Mouse (Mus musculus) CH12.LX (cell line): ENCODE data around the gene Frmd8. TPM values are rescaled to one million over a fixed set of nuclear protein-coding genes. Genes with fewer than 3 reads are reported as not detected.

Experiments used
- DNase-seq: peaks from one replicate; pipeline ENCODE4 v3.0.0-alpha.2; 2013; ENCODE audit errors: extremely low read depth
- H3K27ac ChIP-seq: 2 replicates; pipeline ENCODE4 v1.5.1; 2012; ENCODE audit warnings: low read depth, mild to moderate bottlenecking, control low read depth, moderate library complexity; ENCODE audit not compliant: insufficient read depth
- H3K27me3 ChIP-seq: replicated peaks from 2 replicates; pipeline ENCODE3; 2012; ENCODE audit warnings: inconsistent platforms
- H3K36me3 ChIP-seq, 2 experiments: replicated peaks in 1 of 2; 2 replicates each; pipeline versions ENCODE3 to v1.6.1; 2012; ENCODE audit warnings: inconsistent platforms in 1 of 2, low read length in 1 of 2, mild to moderate bottlenecking in 1 of 2, mixed read lengths in 1 of 2, moderate library complexity in 1 of 2; ENCODE audit not compliant: control insufficient read depth in 1 of 2, insufficient read depth in 1 of 2
- H3K4me1 ChIP-seq, 2 experiments: 2 replicates each; pipeline ENCODE4 v1.6.1; 2012; ENCODE audit warnings: inconsistent platforms in 1 of 2, moderate library complexity in 1 of 2; ENCODE audit not compliant: insufficient read depth in 2 of 2, control insufficient read depth in 1 of 2
- H3K4me2 ChIP-seq: 2 replicates; pipeline ENCODE4 v1.6.1; 2012; ENCODE audit warnings: low read depth, mild to moderate bottlenecking, control low read depth; ENCODE audit not compliant: poor library complexity, insufficient read depth, severe bottlenecking
- H3K4me3 ChIP-seq, 3 experiments: fragments of 150-350 bp in 1 of 3; sonication (generic) in 1 of 3; replicated peaks in 1 of 3; 2 replicates each; pipeline versions ENCODE3 to v1.5.1; 2011 to 2012; ENCODE audit warnings: low read depth in 2 of 3, low read length in 2 of 3, mild to moderate bottlenecking in 2 of 3, moderate library complexity in 2 of 3, control low read depth in 1 of 3, improper control_type of control experiment in 1 of 3, inconsistent platforms in 1 of 3, mixed read lengths in 1 of 3; ENCODE audit not compliant: poor library complexity in 1 of 3
- H3K79me2 ChIP-seq: replicated peaks from 2 replicates; pipeline ENCODE4 v1.6.1; 2012; ENCODE audit warnings: mild to moderate bottlenecking, moderate library complexity; ENCODE audit not compliant: control insufficient read depth, poor library complexity, insufficient read depth, severe bottlenecking; ENCODE audit errors: extremely low read depth
- H3K9ac ChIP-seq: 2 replicates; pipeline ENCODE4 v1.6.1; 2012; ENCODE audit warnings: low read depth, mild to moderate bottlenecking, control low read depth, moderate library complexity; ENCODE audit not compliant: insufficient read depth
- H3K9me3 ChIP-seq: replicated peaks from 2 replicates; pipeline ENCODE3; 2012; ENCODE audit warnings: low read length, inconsistent platforms, mixed read lengths
- CHD1 ChIP-seq: IDR thresholded peaks from 2 replicates; pipeline ENCODE4 v1.6.1; 2012; ENCODE audit warnings: low read depth, low read length, improper control_type of control experiment, inconsistent platforms
- E2F4 ChIP-seq: IDR thresholded peaks from 2 replicates; pipeline ENCODE4 v1.6.1; 2011; ENCODE audit warnings: low read depth, low read length, improper control_type of control experiment; ENCODE audit not compliant: insufficient replicate concordance
- HCFC1 ChIP-seq: IDR thresholded peaks from 2 replicates; pipeline ENCODE4 v1.6.1; 2012; ENCODE audit warnings: low read depth, mild to moderate bottlenecking, inconsistent platforms, low read length, improper control_type of control experiment
- JUN ChIP-seq: IDR thresholded peaks from 2 replicates; pipeline ENCODE4 v1.6.1; 2011; ENCODE audit warnings: low read depth, mild to moderate bottlenecking, low read length, improper control_type of control experiment, moderate library complexity; ENCODE audit not compliant: insufficient read depth
- KAT2A ChIP-seq: IDR thresholded peaks from 2 replicates; pipeline ENCODE4 v1.6.1; 2012; ENCODE audit warnings: low read length, improper control_type of control experiment, inconsistent platforms; ENCODE audit not compliant: insufficient replicate concordance
- MAFK ChIP-seq: IDR thresholded peaks from 2 replicates; pipeline ENCODE4 v1.6.1; 2011; ENCODE audit warnings: low read length, improper control_type of control experiment; ENCODE audit not compliant: insufficient replicate concordance
- NELFE ChIP-seq: IDR thresholded peaks from 2 replicates; pipeline ENCODE4 v1.6.1; 2011; ENCODE audit warnings: low read depth, low read length, improper control_type of control experiment
- NRF1 ChIP-seq: IDR thresholded peaks from 2 replicates; pipeline ENCODE4 v1.6.1; 2014; ENCODE audit warnings: low read depth, mild to moderate bottlenecking, inconsistent platforms, low read length, improper control_type of control experiment, moderate library complexity
- POLR2AphosphoS2 ChIP-seq: IDR thresholded peaks from 2 replicates; pipeline ENCODE4 v1.6.1; 2011; ENCODE audit warnings: low read depth, low read length, improper control_type of control experiment
- RCOR1 ChIP-seq: conservative IDR thresholded peaks from 2 replicates; pipeline ENCODE4 v1.6.1; 2012; ENCODE audit warnings: low read depth, mild to moderate bottlenecking, inconsistent platforms, low read length, improper control_type of control experiment
- SMC3 ChIP-seq: IDR thresholded peaks from 2 replicates; pipeline ENCODE4 v1.6.1; 2011; ENCODE audit warnings: low read depth, low read length, improper control_type of control experiment
- USF2 ChIP-seq: conservative IDR thresholded peaks from 2 replicates; pipeline ENCODE4 v1.6.1; 2011; ENCODE audit warnings: low read depth, low read length, improper control_type of control experiment
- ZMIZ1 ChIP-seq: IDR thresholded peaks from 2 replicates; pipeline ENCODE4 v1.6.1; 2012; ENCODE audit warnings: low read depth, mild to moderate bottlenecking, inconsistent platforms, low read length, improper control_type of control experiment
- ZNF384 ChIP-seq: IDR thresholded peaks from 2 replicates; pipeline ENCODE4 v1.6.1; 2012; ENCODE audit warnings: low read depth, low read length, improper control_type of control experiment, inconsistent platforms
- dilution Hi-C: fragments of 300-500 bp; cut with MboI; formaldehyde crosslinking; loops from 2 replicates; pipeline ENCODE4 v1.14.3; 2020; ENCODE audit warnings: low sequenced_read_pairs; ENCODE audit not compliant: extremely low pct_unique_long_range_greater_than_20kb, extremely low pct_ligation_motif_present
- in situ Hi-C: fragments of 300-500 bp; cut with MboI; formaldehyde crosslinking; loops from 3 replicates; pipeline ENCODE4 v1.14.3; 2019; ENCODE audit warnings: low sequenced_read_pairs, low pct_ligation_motif_present, low pct_unique_long_range_greater_than_20kb, mixed read lengths
- polyA plus RNA-seq: library from polyadenylated mRNA; unstranded; fragments of >175 nt; gene quantifications from 2 replicates; pipeline ENCODE4 v1.2.1, GENCODE M21; 2012; ENCODE audit warnings: low read depth; ENCODE audit not compliant: insufficient read length
- total RNA-seq, 2 experiments: library from RNA; depleted of rRNA; stranded (reverse); fragments of 300-350 nt in 1 of 2; fragments of >200 nt in 1 of 2; gene quantifications; 2 replicates each; pipeline ENCODE4 v1.2.3; 2012 to 2014

Gene Frmd8
- total and polyA plus RNA-seq, 3 experiments = 13.5 to 30.7 (median 25.2) TPM

GRCm38 (mm10) chr19:5831224-5831957, 43.7 kb downstream of the Frmd8 start:
- no peaks in the 10 kb centered on the region for H3K27me3 ChIP-seq
- H3K4me3 ChIP-seq = no peak overlapping the region
- TF ChIP-seq USF2 = no peak
- TF ChIP-seq MAFK = no peak
- TF ChIP-seq SMC3 = no peak
- no peak for TF ChIP-seq JUN
- no peak for TF ChIP-seq RCOR1
- no peak for TF ChIP-seq HCFC1
- no peak for TF ChIP-seq POLR2AphosphoS2
- TF ChIP-seq NRF1 = no peak
- DNase-seq = no peak
- peaks cover 13 to 56% of the 10 kb centered on the region in 2 experiments for H3K36me3 ChIP-seq
- no peak overlapping the region for H3K4me2 ChIP-seq
- H3K27ac ChIP-seq = no peak overlapping the region
- H3K4me1 ChIP-seq = peaks cover 8 to 31% of the 10 kb centered on the region in 2 experiments
- H3K9me3 ChIP-seq = no peaks in the 10 kb centered on the region
- in situ Hi-C loops = no loop called here
- no peak overlapping the region for H3K9ac ChIP-seq
- dilution Hi-C loops = no loop called here
- no peaks in the 10 kb centered on the region for H3K79me2 ChIP-seq

GRCm38 (mm10) chr19:5830776-5831175, 44.3 kb downstream of the Frmd8 start:
- Histone ChIP-seq H3K27ac (no peak overlapping the region), H3K4me3 (no peak overlapping the region), H3K36me3 (peaks cover 20 to 61% of the 10 kb centered on the region in 2 experiments), H3K9me3 (no peaks in the 10 kb centered on the region), H3K4me2 (no peak overlapping the region), H3K79me2 (no peaks in the 10 kb centered on the region), H3K9ac (no peak overlapping the region), H3K27me3 (no peaks in the 10 kb centered on the region), H3K4me1 (peaks cover 8 to 27% of the 10 kb centered on the region in 2 experiments)
- in situ Hi-C loops (no loop called here), dilution Hi-C loops (no loop called here)
- no peak for TF ChIP-seq E2F4
- DNase-seq = no peak

- dilution Hi-C loops = no loop called here
- no peaks in the 10 kb centered on the region for H3K27me3 ChIP-seq
Measured at GRCm38 (mm10) chr19:5829958-5830615, 45.0 kb downstream of the Frmd8 start.

More at GRCm38 (mm10) chr19:5829958-5830615, 45.0 kb downstream of the Frmd8 start:
- in situ Hi-C loops = no loop called here
- no peak overlapping the region for H3K4me2 ChIP-seq
- H3K79me2 ChIP-seq = no peaks in the 10 kb centered on the region
- H3K9ac ChIP-seq = no peak overlapping the region
- peaks cover 8 to 21% of the 10 kb centered on the region in 2 experiments for H3K4me1 ChIP-seq
- H3K4me3 ChIP-seq = no peak overlapping the region
- H3K9me3 ChIP-seq = no peaks in the 10 kb centered on the region
- no peak for DNase-seq
- no peak overlapping the region for H3K27ac ChIP-seq
- TF ChIP-seq ZNF384 (no peak), POLR2AphosphoS2 (no peak), ZMIZ1 (no peak), CHD1 (no peak), SMC3 (no peak), NELFE (no peak), KAT2A (no peak)
- peaks cover 25 to 62% of the 10 kb centered on the region in 2 experiments for H3K36me3 ChIP-seq
